Mouse (Mus musculus): ENCODE measurements around the gene Mroh8.
"Not testable (repeated sequence)": the region's sequence is repeated elsewhere in the genome, so short reads cannot be mapped to it uniquely, and the experiment has no call there.

Gene Mroh8

GRCm38 (mm10) chr2:157187223-157187622 is 92.1 kb downstream of the Mroh8 start:
- DNase-seq, result no peak

DNA sequence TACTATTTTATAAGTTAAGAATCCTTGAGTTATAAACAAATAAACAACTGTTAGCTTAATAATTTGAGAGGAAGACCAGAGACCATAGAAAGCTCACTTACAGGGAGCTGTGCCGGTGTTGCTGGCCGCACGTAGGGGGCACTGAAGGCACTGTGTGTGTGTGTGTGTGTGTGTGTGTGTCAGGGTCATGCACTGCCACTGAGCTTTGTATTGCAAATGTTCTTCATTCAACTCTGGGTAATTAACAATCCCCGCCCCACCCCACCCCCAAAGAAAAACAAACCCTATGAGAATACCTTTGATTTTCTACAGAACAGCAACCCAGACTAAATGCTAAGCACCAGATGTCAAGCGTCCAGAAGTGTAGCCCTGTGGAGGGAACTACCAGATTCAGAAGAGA is 92.8 kb downstream of the Mroh8 start:
- DNase-seq, result no peak

DNA sequence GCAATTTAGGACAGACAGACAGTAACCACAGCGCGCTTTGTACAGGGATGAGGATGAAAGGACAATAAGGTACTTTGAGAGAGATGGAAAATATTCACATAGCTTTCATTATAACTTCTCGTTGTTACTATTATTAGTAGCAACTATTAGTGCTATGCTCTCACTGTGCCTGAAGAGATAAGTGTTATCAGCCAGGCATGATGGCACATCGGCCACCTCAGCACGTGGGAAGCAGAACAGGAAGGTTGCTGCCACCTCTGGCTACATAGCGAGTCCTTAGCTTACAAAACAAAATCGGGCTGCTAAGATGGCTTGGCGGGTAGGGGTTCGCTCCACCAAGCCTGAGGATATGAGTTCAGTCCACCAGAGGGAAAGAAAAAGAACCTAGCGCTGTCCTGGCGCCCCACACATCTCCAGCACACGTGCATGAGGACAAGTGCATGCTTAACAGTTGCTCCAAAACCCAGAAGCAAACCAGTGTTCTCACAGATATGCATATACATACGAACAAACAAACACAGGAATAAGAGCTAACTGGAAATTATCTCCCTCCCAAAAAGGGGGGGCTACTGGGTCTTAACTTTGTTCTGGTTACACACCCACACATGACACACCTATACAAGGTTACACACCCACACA is 94.2 kb downstream of the Mroh8 start:
- DNase-seq, result no peak

GRCm38 (mm10) chr2:157178167-157178566 is 101.2 kb downstream of the Mroh8 start:
- DNase-seq, result no peak

- no peak for DNase-seq
Measured at GRCm38 (mm10) chr2:157176248-157176647, 103.1 kb downstream of the Mroh8 start.

DNA sequence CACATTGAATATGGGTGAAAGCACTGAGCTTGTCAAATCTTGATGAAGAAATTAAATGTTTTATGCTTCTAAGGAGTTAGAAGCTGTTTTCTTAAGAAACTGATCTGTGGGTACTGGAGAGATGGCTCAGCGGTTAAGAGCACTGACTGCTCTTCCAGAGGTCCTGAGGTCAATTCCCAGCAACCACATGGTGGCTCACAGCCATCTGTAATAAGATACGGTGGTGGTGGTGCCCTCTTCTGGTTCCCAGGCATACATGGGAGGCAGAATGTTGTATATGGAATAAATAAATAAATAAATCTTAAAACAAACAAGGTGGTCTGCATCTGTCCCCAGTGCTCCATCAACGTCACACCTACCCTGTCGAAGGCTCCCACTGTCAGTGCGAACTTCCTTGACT is 104.9 kb downstream of the Mroh8 start:
- DNase-seq, result no peak

DNA sequence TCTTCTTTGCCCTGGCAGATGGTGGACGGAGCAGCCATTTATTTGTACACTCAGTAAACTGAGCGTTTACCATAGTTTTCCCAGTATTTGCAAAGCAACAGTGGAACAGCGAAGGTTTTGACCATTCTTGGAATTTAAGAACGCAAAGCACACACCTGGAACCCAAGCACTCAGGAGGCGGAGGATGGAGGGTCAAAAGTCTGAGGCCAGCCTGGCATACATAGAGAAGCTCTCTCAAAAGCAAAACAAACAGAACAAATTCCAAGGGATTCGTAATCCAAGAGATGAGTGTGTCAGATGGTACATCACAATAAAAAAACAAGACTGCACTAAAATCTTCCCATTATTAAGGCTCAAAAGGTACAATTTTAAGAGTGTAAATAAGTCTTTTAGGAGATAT is 105.8 kb downstream of the Mroh8 start:
- DNase-seq, result no peak

DNA sequence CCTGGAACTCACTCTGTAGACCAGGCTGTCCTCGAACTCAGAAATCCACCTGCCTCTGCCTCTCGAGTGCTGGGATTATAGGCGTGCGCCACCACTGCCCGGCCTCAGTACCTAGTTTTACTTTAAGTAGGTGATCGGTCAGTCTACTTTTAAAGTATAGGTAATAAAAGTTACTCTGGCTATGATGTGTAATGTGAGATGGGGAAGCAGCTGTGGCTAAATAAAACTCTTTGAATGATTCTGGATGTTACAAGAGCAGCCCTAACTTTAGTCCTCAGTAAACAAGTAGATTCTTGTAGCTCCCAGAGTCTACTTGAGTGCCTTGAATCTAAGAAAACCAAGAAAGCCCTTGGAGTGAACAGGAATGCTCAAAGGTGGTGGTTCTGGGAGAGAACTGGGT is 106.4 kb downstream of the Mroh8 start:
- DNase-seq, result no peak

DNA sequence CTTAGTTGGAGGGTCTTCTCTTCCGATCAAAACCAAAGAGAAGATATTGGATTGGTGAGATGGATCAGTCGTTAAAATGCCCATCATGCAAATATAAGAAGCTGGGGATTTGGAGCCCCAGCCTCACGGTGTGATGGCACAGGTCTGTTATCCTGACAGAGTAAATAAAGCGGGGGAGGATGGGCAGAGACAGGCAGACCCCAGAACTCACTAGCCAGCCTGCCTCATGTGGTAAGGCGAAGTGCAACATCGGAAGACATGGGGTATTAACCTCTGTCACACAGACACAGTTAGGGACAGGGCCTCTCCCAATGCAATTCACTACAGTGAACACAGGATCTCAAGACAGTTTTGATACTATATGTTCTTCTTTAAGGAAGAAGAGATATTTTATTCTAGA is 108.7 kb downstream of the Mroh8 start:
- DNase-seq, result no peak

- DNase-seq, result peak in 1 of 2 experiments; percentile 4
Measured at GRCm38 (mm10) chr2:157170166-157170565, 109.2 kb downstream of the Mroh8 start.

DNA sequence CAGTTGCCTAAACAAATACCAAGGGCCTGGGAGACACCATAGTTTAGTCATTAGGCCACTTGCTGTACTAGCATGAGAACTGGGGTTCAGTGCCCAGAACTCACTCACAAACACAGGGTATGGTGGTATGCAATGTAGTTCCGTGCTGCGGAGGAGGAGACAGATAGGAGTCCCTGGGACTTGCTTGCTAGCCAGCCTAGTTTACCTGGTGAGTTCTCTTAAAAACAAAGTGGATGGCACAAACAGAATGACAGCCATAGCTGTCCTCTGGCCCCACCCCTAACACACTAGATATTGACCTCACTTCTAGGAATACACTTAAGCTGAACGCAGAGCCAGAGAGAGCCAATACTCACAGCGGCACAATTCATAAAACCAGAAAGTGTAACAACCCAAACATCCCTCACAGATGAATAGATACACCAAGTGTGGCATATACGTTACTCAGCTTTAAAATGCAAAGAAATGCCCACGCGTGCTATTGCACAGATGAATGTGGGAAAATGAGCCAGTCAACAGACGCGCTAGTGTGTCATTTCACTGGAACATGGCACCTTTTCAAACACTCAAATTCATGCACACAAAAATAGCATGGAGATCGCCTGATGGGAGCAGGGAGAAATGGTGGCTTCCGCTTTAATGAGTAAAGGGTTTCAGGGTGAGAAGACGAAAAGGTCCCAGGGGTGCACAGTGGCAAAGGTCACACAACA is 112.8 kb downstream of the Mroh8 start:
- DNase-seq, result no peak

DNA sequence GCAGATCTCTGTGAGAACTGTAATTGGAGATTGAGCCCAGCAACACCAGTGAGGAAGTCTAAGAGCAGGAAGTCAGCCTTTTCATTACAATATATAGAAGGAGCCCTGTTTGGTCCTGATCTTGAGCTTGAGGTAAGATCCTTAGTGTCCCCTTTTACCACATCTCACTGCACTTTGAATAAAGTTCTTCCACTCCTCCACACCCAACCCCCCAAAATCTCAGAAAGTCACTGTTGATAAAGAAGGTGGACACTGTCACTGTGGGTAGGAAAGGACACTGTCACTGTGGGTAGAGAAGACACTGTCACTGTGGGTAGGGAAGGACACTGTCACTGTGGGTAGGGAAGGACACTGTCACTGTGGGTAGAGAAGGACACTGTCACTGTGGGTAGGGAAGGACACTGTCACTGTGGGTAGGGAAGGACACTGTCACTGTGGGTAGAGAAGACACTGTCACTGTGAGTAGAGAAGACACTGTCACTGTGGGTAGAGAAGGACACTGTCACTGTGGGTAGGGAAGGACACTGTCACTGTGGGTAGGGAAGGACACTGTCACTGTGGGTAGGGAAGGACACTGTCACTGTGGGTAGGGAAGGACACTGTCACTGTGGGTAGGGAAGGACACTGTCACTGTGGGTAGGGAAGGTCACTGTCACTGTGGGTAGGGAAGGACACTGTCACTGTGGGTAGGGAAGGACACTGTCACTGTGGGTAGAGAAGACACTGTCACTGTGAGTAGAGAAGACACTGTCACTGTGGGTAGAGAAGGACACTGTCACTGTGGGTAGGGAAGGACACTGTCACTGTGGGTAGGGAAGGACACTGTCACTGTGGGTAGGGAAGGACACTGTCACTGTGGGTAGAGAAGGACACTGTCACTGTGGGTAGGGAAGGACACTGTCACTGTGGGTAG is 113.8 kb downstream of the Mroh8 start:
- DNase-seq, result not testable (repeated sequence)

- no peak for DNase-seq
Measured at GRCm38 (mm10) chr2:157164101-157164500, 115.2 kb downstream of the Mroh8 start.
